Mouse (Mus musculus) limb, embryonic 12.5 days (tissue): ENCODE results near the gene Eif3d. TPM values are rescaled to one million over a fixed set of nuclear protein-coding genes. Genes with fewer than 3 reads are reported as not detected.
A peak's percentile ranks its signal among the peaks of the same experiment; 100 is the strongest.

Experiments
- ATAC-seq: fragments of 200-750 bp; cut with Nextera tagmentation; 2 replicates; pipeline ENCODE4 v1.8.0; 2017; ENCODE audit warnings: low read depth, moderate TSS enrichment; ENCODE audit not compliant: insufficient number of reproducible peaks, insufficient read depth, low FRiP score, low TSS enrichment
- H3K27ac ChIP-seq: fragments of 300-500 bp; sonication (generic); 2 replicates; pipeline ENCODE4 v1.5.1; 2016; ENCODE audit warnings: mild to moderate bottlenecking, moderate library complexity
- H3K27me3 ChIP-seq: fragments of 300-500 bp; sonication (generic); 2 replicates; pipeline ENCODE4 v1.6.1; 2016; ENCODE audit warnings: mild to moderate bottlenecking, moderate library complexity
- H3K36me3 ChIP-seq: fragments of 300-500 bp; sonication (generic); 2 replicates; pipeline ENCODE4 v1.6.1; 2016; ENCODE audit warnings: mild to moderate bottlenecking, moderate library complexity
- H3K4me1 ChIP-seq: fragments of 300-500 bp; sonication (generic); replicated peaks from 2 replicates; pipeline ENCODE4 v1.6.1; 2016
- H3K4me2 ChIP-seq: fragments of 300-500 bp; sonication (generic); 2 replicates; pipeline ENCODE4 v1.6.1; 2016; ENCODE audit warnings: mild to moderate bottlenecking, moderate library complexity
- H3K4me3 ChIP-seq: fragments of 300-500 bp; sonication (generic); replicated peaks from 2 replicates; pipeline ENCODE4 v1.5.1; 2016; ENCODE audit warnings: mild to moderate bottlenecking
- H3K9ac ChIP-seq: fragments of 300-500 bp; sonication (generic); replicated peaks from 2 replicates; pipeline ENCODE4 v1.6.1; 2016; ENCODE audit warnings: mild to moderate bottlenecking, moderate library complexity
- H3K9me3 ChIP-seq: fragments of 300-500 bp; sonication (generic); 2 replicates; pipeline ENCODE4 v1.6.1; 2016; ENCODE audit warnings: mild to moderate bottlenecking, moderate library complexity
- WGBS: fragments of 180-500 bp; shearing (Covaris S2); methylation state at CpG from one replicate; pipeline ENCODE4 v1.1.7; 2016; 5-methylcytosine and 5-hydroxymethylcytosine counted together
- polyA plus RNA-seq: library from polyadenylated mRNA; unstranded; fragments of >200 nt; fragmentation: Nextera tagmentation; extraction: Ambion mirVana; gene quantifications from 2 replicates; pipeline ENCODE4 v1.2.1, GENCODE M21; 2016

The Eif3d gene
- polyA plus RNA-seq, 1 experiment from 2014 or later, result 224 TPM

- H3K4me3 ChIP-seq, result no peak overlapping the region
- H3K36me3 ChIP-seq, result no peaks in the 10 kb centered on the region
- H3K27ac ChIP-seq, result no peak overlapping the region
- no peak for ATAC-seq
- peaks cover 7% of the 10 kb centered on the region for H3K4me1 ChIP-seq
- no peaks in the 10 kb centered on the region for H3K9me3 ChIP-seq
- WGBS, result 67% methylated on average over 6 of the region's 6 CpGs
- H3K4me2 ChIP-seq, result no peak overlapping the region
- no peaks in the 10 kb centered on the region for H3K27me3 ChIP-seq
- no peak overlapping the region for H3K9ac ChIP-seq
Observed at GRCm38 (mm10) chr15:77974165-77974841, 3.7 kb upstream of the Eif3d start.

GRCm38 (mm10) chr15:77969940-77970469 lies 608 bp downstream of the Eif3d start:
- H3K4me3 ChIP-seq, result peak overlapping the region; percentile 92
- peak overlapping the region; percentile 99 for H3K27ac ChIP-seq
- H3K27me3 ChIP-seq, result no peaks in the 10 kb centered on the region
- H3K9ac ChIP-seq, result peak overlapping the region; percentile 94
- H3K4me1 ChIP-seq, result peaks cover 12% of the 10 kb centered on the region
- ATAC-seq, result peak; percentile 14; the same call in 1 of the 2 replicates
- WGBS, result 3% methylated on average over 15 of the region's 15 CpGs
- peaks cover 36% of the 10 kb centered on the region for H3K36me3 ChIP-seq
- peak overlapping the region; percentile 96 for H3K4me2 ChIP-seq
- no peaks in the 10 kb centered on the region for H3K9me3 ChIP-seq

DNA sequence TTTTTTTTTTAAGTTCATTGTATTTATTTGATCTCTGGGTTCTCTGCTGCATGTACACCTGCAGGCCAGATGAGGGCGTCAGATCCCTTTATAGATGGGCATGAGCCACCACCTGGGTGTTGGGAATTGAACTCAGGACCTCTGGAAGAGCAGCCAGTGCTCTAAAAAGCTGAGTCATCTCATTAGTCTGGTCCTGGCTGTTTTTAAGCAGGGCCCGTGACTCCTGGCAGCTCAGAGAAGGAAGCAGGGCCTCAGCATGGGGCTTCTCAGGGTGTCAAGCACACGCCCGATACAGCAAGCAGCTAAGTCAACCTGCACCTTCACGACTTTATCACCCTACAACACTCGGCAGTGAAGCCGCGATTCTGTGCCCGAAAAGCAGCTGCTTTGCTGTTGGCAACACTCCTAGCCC lies 5.5 kb downstream of the Eif3d start:
- no peak for ATAC-seq
- WGBS, result 82% methylated on average over 9 of the region's 9 CpGs
- H3K27ac ChIP-seq, result no peak overlapping the region
- H3K4me2 ChIP-seq, result no peak overlapping the region
- H3K4me1 ChIP-seq, result peaks cover 12% of the 10 kb centered on the region
- H3K4me3 ChIP-seq, result no peak overlapping the region
- H3K27me3 ChIP-seq, result no peaks in the 10 kb centered on the region
- no peak overlapping the region for H3K9ac ChIP-seq
- H3K36me3 ChIP-seq, result peaks cover 85% of the 10 kb centered on the region
- H3K9me3 ChIP-seq, result no peaks in the 10 kb centered on the region

DNA sequence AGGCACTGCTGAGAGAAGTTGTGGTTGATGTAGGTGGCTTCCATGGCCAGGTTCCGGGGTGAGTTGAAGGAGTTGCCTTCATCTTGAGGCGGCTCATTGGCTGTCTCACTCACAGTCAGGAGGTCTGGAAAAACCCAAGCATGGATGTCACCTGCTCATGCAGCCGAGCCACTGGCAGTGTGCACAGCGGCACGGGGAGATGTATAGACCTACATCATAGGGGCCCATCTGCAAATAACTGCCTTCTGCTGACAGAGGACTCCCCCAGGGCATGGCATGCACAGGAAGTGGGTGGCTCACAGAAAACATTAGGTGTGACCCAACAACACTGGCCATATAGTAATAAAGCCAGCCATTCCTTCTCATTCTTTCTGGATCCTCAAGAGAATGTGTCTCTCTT lies 8.2 kb downstream of the Eif3d start:
- no peaks in the 10 kb centered on the region for H3K9me3 ChIP-seq
- no peak overlapping the region for H3K4me2 ChIP-seq
- no peak overlapping the region for H3K9ac ChIP-seq
- H3K4me3 ChIP-seq, result no peak overlapping the region
- peaks cover 91% of the 10 kb centered on the region for H3K36me3 ChIP-seq
- no peaks in the 10 kb centered on the region for H3K27me3 ChIP-seq
- ATAC-seq, result no peak
- H3K4me1 ChIP-seq, result peaks cover 5% of the 10 kb centered on the region
- no peak overlapping the region for H3K27ac ChIP-seq
- 90% methylated on average over 5 of the region's 5 CpGs for WGBS

DNA sequence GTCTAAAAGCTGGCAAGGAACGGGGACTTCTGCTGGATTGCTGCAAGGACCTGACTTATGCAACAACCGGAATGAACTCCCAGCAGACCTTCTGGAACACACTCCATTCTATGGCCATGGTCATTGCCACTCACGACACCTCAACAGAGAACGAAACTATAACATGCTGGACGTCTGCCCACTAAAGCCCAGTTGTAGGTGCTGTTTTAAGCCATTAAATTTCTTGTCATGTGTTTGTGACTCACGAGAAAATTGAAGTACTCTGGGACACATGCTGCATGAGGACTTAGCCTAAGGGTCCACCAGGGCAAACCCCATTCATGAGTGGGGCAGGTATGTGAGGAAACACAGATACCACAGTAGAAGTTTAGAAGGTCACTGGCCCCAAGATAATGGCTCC lies 9.9 kb downstream of the Eif3d start:
- 89% methylated on average over 6 of the region's 6 CpGs for WGBS
- H3K36me3 ChIP-seq, result peaks cover 73% of the 10 kb centered on the region
- no peak overlapping the region for H3K4me3 ChIP-seq
- no peak overlapping the region for H3K4me2 ChIP-seq
- no peak overlapping the region for H3K9ac ChIP-seq
- H3K27me3 ChIP-seq, result peaks cover 8% of the 10 kb centered on the region
- no peak for ATAC-seq
- no peak overlapping the region for H3K27ac ChIP-seq
- H3K9me3 ChIP-seq, result no peaks in the 10 kb centered on the region
- peaks cover 21% of the 10 kb centered on the region for H3K4me1 ChIP-seq

DNA sequence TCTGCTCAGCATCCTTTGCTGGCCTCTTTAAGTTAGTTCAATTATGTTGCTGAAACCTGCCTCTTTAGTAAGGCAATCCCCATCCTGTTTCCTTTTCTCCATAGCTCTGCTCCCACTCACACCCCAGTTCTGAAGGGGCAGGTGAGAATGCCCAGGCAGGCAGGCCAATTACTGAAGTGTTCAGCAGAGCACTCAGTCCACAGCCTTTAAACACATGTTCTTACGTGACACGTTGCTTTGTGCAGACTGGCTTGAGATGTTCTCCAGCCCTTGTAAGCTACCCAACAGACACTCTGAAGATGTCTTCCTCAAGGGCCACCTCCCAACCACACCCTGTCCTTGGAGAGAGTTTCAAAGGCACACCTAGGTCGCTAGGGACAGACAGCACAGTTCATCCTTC lies 12.5 kb downstream of the Eif3d start:
- H3K27ac ChIP-seq, result no peak overlapping the region
- no peak overlapping the region for H3K9ac ChIP-seq
- H3K9me3 ChIP-seq, result no peaks in the 10 kb centered on the region
- peaks cover 14% of the 10 kb centered on the region for H3K27me3 ChIP-seq
- H3K4me2 ChIP-seq, result no peak overlapping the region
- ATAC-seq, result no peak
- peaks cover 47% of the 10 kb centered on the region for H3K36me3 ChIP-seq
- H3K4me1 ChIP-seq, result peaks cover 27% of the 10 kb centered on the region
- H3K4me3 ChIP-seq, result no peak overlapping the region
- WGBS, result 57% methylated on average over 3 of the region's 3 CpGs

- H3K27me3 ChIP-seq, result peaks cover 14% of the 10 kb centered on the region
- H3K4me3 ChIP-seq, result no peak overlapping the region
- peak overlapping the region; percentile 84; the same call in 1 of the 2 replicates for H3K4me2 ChIP-seq
- H3K9me3 ChIP-seq, result no peaks in the 10 kb centered on the region
- no peak overlapping the region for H3K27ac ChIP-seq
- peaks cover 27% of the 10 kb centered on the region for H3K4me1 ChIP-seq
- WGBS, result 36% methylated on average over 5 of the region's 5 CpGs
- no peak overlapping the region for H3K9ac ChIP-seq
- peaks cover 47% of the 10 kb centered on the region for H3K36me3 ChIP-seq
- no peak for ATAC-seq
Observed at GRCm38 (mm10) chr15:77957625-77958024, 13.0 kb downstream of the Eif3d start.

DNA sequence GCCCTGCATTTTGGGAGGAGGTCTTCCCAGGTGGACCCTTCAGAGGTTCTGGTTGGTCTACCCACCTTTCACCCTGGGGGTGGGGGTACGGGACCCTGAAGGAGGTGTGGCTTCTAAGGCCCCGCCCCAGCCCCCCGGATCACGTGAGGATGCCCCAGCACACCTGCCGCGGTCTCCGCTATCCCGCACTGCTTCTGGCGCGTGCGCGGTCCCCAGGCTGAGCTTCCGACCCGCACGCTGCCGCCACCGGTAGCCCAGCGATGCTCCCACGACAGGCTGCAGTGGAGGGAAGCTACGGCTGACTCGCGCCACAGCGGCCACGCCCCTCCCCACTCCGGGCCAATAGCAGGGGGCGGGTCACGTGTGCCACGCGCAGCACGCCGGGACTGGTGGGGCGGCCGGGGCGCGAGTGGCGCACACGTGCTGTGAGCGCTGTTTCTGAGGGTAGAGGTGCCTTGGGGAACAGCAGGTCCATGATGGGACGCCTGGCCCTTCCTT lies 14.2 kb downstream of the Eif3d start, which contains the start of gene Foxred2:
Foxred2 (minus strand) TSS at position 319 of the 498 bp plus-strand sequence.
- Histone ChIP-seq H3K36me3 (peaks cover 46% of the 10 kb centered on the region), H3K27ac (no peak within 1 kb of the TSS), H3K4me3 (peak within 1 kb of the TSS; percentile 61), H3K4me2 (peak within 1 kb of the TSS; percentile 84), H3K27me3 (peaks cover 14% of the 10 kb centered on the region), H3K9me3 (no peaks in the 10 kb centered on the region), H3K4me1 (peaks cover 27% of the 10 kb centered on the region), H3K9ac (peak within 1 kb of the TSS; percentile 59)
- WGBS, result under 1% methylated on average over 39 of the region's 39 CpGs
- ATAC-seq, result peak; percentile 85

- no peak overlapping the region for H3K27ac ChIP-seq
- peak overlapping the region; percentile 59 for H3K9ac ChIP-seq
- peak overlapping the region; percentile 84 for H3K4me2 ChIP-seq
- peak; percentile 21; the same call in 1 of the 2 replicates for ATAC-seq
- no peaks in the 10 kb centered on the region for H3K9me3 ChIP-seq
- peaks cover 27% of the 10 kb centered on the region for H3K4me1 ChIP-seq
- peaks cover 40% of the 10 kb centered on the region for H3K36me3 ChIP-seq
- WGBS, result 9% methylated on average over 52 of the region's 52 CpGs
- peak overlapping the region; percentile 61 for H3K4me3 ChIP-seq
- H3K27me3 ChIP-seq, result peaks cover 14% of the 10 kb centered on the region
Observed at GRCm38 (mm10) chr15:77955440-77956403, 14.9 kb downstream of the Eif3d start.

GRCm38 (mm10) chr15:77954362-77954761 lies 16.3 kb downstream of the Eif3d start:
- H3K9ac ChIP-seq, result no peak overlapping the region
- no peaks in the 10 kb centered on the region for H3K9me3 ChIP-seq
- H3K4me2 ChIP-seq, result no peak overlapping the region
- peaks cover 14% of the 10 kb centered on the region for H3K27me3 ChIP-seq
- H3K27ac ChIP-seq, result no peak overlapping the region
- WGBS, result 89% methylated on average over 2 of the region's 2 CpGs
- no peak overlapping the region for H3K4me3 ChIP-seq
- H3K36me3 ChIP-seq, result peaks cover 27% of the 10 kb centered on the region
- no peak for ATAC-seq
- H3K4me1 ChIP-seq, result peaks cover 27% of the 10 kb centered on the region

DNA sequence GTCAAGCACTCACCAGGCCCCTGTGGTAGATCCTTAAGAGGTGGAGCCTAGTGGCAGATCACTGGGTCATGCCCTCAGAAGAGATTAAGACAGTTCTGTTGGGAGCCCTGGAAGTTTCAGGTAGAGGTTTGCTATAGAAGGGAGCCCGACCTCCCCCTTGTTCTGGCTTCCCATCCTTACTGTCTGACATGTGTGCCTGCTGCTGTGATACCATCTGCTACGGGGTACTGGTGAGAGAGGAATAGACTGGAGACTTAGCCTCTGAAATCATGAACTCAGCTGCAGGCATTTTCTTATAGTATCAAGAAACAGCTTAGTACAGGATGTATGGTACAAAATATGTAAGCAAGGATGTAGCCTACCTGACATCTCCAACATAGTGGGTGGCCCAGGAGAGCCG lies 17.7 kb downstream of the Eif3d start:
- H3K4me3 ChIP-seq, result no peak overlapping the region
- no peak overlapping the region for H3K9ac ChIP-seq
- no peak overlapping the region for H3K27ac ChIP-seq
- H3K9me3 ChIP-seq, result no peaks in the 10 kb centered on the region
- peaks cover 21% of the 10 kb centered on the region for H3K36me3 ChIP-seq
- H3K27me3 ChIP-seq, result peaks cover 14% of the 10 kb centered on the region
- no peak overlapping the region for H3K4me2 ChIP-seq
- H3K4me1 ChIP-seq, result peaks cover 27% of the 10 kb centered on the region
- WGBS, result 86% methylated on average over 3 of the region's 3 CpGs
- ATAC-seq, result no peak
